Mouse (Mus musculus) embryonic fibroblast, embryonic 13.5 days (primary cell): ENCODE results near the gene C730034F03Rik.

Source experiments
- CTCF ChIP-seq: IDR thresholded peaks from 2 replicates; pipeline ENCODE4 v1.5.1; 2011; ENCODE audit warnings: mild to moderate bottlenecking, control low read depth, low read length, moderate library complexity, borderline replicate concordance; ENCODE audit not compliant: insufficient read depth
- POLR2A ChIP-seq: IDR thresholded peaks from 2 replicates; pipeline ENCODE4 v1.6.1; 2011; ENCODE audit warnings: low read depth, mild to moderate bottlenecking, control low read depth, low read length, moderate library complexity

DNA sequence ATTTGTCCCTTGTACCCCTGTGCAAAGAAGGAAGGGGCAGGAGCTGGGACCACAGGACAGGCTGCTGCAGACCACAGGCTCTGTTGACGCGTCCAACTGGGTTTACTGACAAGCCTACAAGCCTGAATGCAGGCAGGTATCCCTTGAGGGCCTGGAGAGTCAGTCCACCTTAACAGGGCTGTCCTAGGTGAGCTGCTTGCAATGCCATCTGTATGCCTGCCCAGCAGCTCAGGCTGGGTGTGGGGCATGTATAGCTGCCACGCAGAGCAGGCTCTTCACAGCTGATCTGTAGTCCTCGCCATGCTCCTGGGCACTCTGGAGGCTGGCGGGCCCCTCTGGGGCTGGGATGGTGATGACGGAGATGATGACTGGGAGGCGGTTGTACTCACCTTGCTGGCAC, 44.8 kb upstream of the C730034F03Rik start, which contains the start of gene Klhdc7b:
- TF ChIP-seq CTCF (no peak), POLR2A (no peak)
